Mouse (Mus musculus) thymus, adult 2 months (tissue): ENCODE data around the gene Clcnkb.

Source experiments
- CTCF ChIP-seq: fragments of 200-500 bp; IDR thresholded peaks from 2 replicates; pipeline ENCODE4 v1.5.1; 2012; ENCODE audit warnings: mild to moderate bottlenecking, control low read depth, low read length, moderate library complexity, borderline replicate concordance; ENCODE audit not compliant: control insufficient read depth, poor library complexity, insufficient read depth; ENCODE audit errors: extremely low read depth
- POLR2A ChIP-seq: fragments of 200-500 bp; IDR thresholded peaks from 2 replicates; pipeline ENCODE4 v1.6.1; 2012; ENCODE audit warnings: mild to moderate bottlenecking, low read length, control low read depth, moderate library complexity; ENCODE audit not compliant: control insufficient read depth, poor library complexity, insufficient read depth; ENCODE audit errors: extremely low read depth

DNA sequence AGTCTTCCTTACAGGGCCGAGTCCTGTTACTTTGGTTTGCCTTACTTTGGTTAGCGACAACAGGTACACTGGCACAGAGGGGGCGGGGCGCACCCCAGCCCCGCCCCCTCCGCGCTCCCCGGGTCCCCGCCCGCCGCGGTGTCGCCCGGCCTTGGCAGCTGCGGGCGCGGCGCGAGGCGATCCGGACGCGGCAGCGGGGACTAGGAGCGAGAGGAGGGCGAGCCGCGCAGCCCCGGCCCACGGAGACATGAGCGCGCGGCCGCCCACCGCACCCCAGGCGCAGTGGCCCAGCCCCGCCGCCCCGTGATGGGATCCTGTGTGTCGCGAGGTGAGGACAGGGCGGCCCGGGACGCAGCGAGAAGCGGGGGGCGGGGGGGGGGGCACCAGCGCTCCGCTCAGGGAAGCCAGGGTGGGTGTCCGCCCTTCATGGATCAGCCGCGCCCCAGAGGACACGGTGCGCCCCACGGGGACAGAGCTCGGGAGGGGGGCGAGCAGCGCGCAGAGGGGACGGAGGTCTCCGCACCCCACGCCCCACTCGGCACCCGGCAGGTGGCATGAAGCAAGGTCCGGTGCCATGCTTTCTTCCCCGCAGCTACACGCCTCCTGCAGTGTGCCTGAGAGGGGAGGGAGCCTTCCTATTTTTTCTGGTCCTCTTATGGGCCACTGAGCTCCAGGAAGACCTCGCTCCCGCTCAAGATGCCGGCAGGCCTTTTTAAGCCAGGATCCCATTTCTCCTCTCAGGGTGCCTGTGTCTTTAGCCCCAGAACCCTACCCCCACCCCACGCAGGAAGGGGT lies 47.6 kb downstream of the Clcnkb start, which contains the start of gene Fam131c:
- no peak for TF ChIP-seq POLR2A
- TF ChIP-seq CTCF: no peak
